Mouse (Mus musculus): ENCODE data around the gene Sec14l3. TPM values are rescaled to one million over a fixed set of nuclear protein-coding genes. Genes with fewer than 3 reads are reported as not detected.

Sec14l3 gene
- total and polyA plus RNA-seq, 3 experiments = not detected

- Histone ChIP-seq H3K9ac (ENCODE audit: control insufficient read depth, low read depth, low read length, poor library complexity, severe bottlenecking) (no peak overlapping the region), H3K36me3 (ENCODE audit: control insufficient read depth in 1 of 2, insufficient read depth in 2 of 2, low read length in 2 of 2) (peaks cover 0 to 7% of the 10 kb centered on the region in 2 experiments; a peak in 2 of 4 replicates), H3K27ac (ENCODE audit: control insufficient read depth, low read depth, low read length) (no peak overlapping the region), H3K9me3 (replicated peaks; ENCODE audit: insufficient read depth, low read length) (no peaks in the 10 kb centered on the region), H3K27me3 (ENCODE audit: control insufficient read depth in 1 of 2, insufficient read depth in 2 of 2, low read length in 2 of 2) (peaks cover 0 to 2% of the 10 kb centered on the region in 2 experiments; a peak in 3 of 4 replicates), H3K4me3 (ENCODE audit: control insufficient read depth in 1 of 2, insufficient read depth in 1 of 2, low read depth in 2 of 2, low read length in 2 of 2) (no peak overlapping the region), H3K4me1 (ENCODE audit: control insufficient read depth in 1 of 2, insufficient read depth in 2 of 2, low read length in 2 of 2) (peaks cover 0 to 12% of the 10 kb centered on the region in 2 experiments; a peak in 2 of 4 replicates), H3K79me2 (ENCODE audit: control insufficient read depth, insufficient read depth, low read length, poor library complexity) (no peaks in the 10 kb centered on the region)
- no peak for TF ChIP-seq NELFE (IDR thresholded peaks at IDR 0.05; ENCODE audit: low read depth, low read length)
- no peak for TF ChIP-seq TCF12 (IDR thresholded peaks at IDR 0.05; ENCODE audit: low read depth, low read length)
- no peak for TF ChIP-seq RCOR1 (IDR thresholded peaks at IDR 0.05; ENCODE audit: low read depth, low read length)
- TF ChIP-seq POLR2AphosphoS5 (IDR thresholded peaks at IDR 0.05; ENCODE audit: borderline replicate concordance, low read depth, low read length) = no peak
- TF ChIP-seq ZKSCAN1 (IDR thresholded peaks at IDR 0.05; ENCODE audit: low read depth, low read length) = no peak
- TF ChIP-seq SIN3A (IDR thresholded peaks at IDR 0.05; ENCODE audit: low read length) = no peak
- TF ChIP-seq ETS1 (IDR thresholded peaks at IDR 0.05; ENCODE audit: low read depth, low read length) = no peak
- TF ChIP-seq USF1 (IDR thresholded peaks at IDR 0.05; ENCODE audit: low read depth, low read length) = no peak
- TF ChIP-seq RAD21 (IDR thresholded peaks at IDR 0.05; ENCODE audit: low read depth, low read length) = no peak
- no peak for TF ChIP-seq E2F4 (IDR thresholded peaks at IDR 0.05; ENCODE audit: borderline replicate concordance, low read depth, low read length)
- no peak for DNase-seq (ENCODE audit: low read depth, low spot score)
These were observed 29.3 kb upstream of the Sec14l3 start for GRCm38 (mm10) chr11:4035116-4035892.

DNA sequence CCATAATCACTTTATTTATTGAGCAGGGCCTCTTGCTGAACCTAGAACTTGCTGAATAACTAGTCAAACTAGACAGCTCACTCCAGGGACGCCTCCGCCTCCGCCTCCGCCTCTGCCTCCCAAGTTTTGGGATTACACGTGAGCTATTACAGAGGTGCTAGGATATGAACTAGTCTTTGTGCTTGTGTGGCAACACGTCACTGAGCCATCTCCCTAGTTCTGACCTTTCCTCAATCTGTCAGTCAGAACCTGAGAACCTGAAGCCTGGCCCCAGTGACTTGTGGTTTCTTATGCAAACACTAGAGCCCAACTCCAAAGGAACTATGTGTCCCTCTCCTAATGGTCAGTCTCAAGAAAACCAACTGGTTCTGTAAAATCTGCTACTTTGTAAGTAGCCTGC, 28.7 kb upstream of the Sec14l3 start:
- H3K9ac ChIP-seq (ENCODE audit: control insufficient read depth, low read depth, low read length, poor library complexity, severe bottlenecking) = no peak overlapping the region
- no peaks in the 10 kb centered on the region for H3K9me3 ChIP-seq (replicated peaks; ENCODE audit: insufficient read depth, low read length)
- peaks cover 0 to 2% of the 10 kb centered on the region in 2 experiments; a peak in 3 of 4 replicates for H3K27me3 ChIP-seq (ENCODE audit: control insufficient read depth in 1 of 2, insufficient read depth in 2 of 2, low read length in 2 of 2)
- no peak for DNase-seq (ENCODE audit: low read depth, low spot score)
- peaks cover 0 to 12% of the 10 kb centered on the region in 2 experiments; a peak in 2 of 4 replicates for H3K4me1 ChIP-seq (ENCODE audit: control insufficient read depth in 1 of 2, insufficient read depth in 2 of 2, low read length in 2 of 2)
- no peak for TF ChIP-seq BHLHE40 (IDR thresholded peaks at IDR 0.05; ENCODE audit: borderline replicate concordance, low read depth, low read length)
- H3K4me3 ChIP-seq (ENCODE audit: control insufficient read depth in 1 of 2, insufficient read depth in 1 of 2, low read depth in 2 of 2, low read length in 2 of 2) = no peak overlapping the region
- H3K36me3 ChIP-seq (ENCODE audit: control insufficient read depth in 1 of 2, insufficient read depth in 2 of 2, low read length in 2 of 2) = peaks cover 0 to 7% of the 10 kb centered on the region in 2 experiments; a peak in 2 of 4 replicates
- no peak overlapping the region for H3K27ac ChIP-seq (ENCODE audit: control insufficient read depth, low read depth, low read length)
- H3K79me2 ChIP-seq (ENCODE audit: control insufficient read depth, insufficient read depth, low read length, poor library complexity) = no peaks in the 10 kb centered on the region

DNA sequence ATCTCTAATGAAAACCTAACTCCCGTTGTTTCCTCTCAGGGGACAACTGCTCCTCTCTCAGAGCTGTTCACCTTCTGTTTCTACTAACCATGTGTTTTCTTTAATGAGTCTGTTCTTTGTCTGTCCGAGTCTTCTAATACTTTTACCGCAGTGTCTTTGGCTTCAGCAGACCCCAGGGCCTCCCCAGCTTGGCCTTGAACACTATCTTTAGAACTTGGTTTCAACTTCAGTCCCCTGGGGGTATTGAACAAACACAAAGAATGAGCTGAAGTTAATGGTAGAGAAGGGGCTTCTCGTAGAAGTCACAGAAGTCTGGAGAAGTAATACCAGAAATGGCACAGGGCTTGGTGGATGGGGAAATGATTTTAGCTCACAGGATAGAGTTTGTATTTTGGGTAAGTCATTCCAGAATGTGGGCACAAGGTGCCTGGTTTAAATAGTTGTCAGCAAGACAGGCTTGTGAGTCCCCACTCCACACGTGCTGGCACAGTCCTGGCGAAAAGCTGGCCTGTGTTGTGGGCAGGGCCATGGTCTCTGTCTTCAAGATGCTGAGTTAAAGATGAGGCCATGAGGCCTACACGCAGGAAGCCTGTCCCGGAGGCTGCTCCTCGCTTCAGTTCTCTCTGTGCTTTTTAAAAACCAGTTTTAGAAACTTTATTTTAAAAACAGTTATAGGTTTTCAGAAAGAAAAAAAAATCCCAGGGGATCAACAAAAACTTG, 28.1 kb upstream of the Sec14l3 start:
- Histone ChIP-seq H3K9ac (ENCODE audit: control insufficient read depth, low read depth, low read length, poor library complexity, severe bottlenecking) (no peak overlapping the region), H3K36me3 (ENCODE audit: control insufficient read depth in 1 of 2, insufficient read depth in 2 of 2, low read length in 2 of 2) (peaks cover 0 to 7% of the 10 kb centered on the region in 2 experiments; a peak in 2 of 4 replicates), H3K9me3 (replicated peaks; ENCODE audit: insufficient read depth, low read length) (no peaks in the 10 kb centered on the region), H3K79me2 (ENCODE audit: control insufficient read depth, insufficient read depth, low read length, poor library complexity) (no peaks in the 10 kb centered on the region), H3K4me3 (ENCODE audit: control insufficient read depth in 1 of 2, insufficient read depth in 1 of 2, low read depth in 2 of 2, low read length in 2 of 2) (no peak overlapping the region), H3K4me1 (ENCODE audit: control insufficient read depth in 1 of 2, insufficient read depth in 2 of 2, low read length in 2 of 2) (peaks cover 0 to 12% of the 10 kb centered on the region in 2 experiments; a peak in 2 of 4 replicates), H3K27ac (ENCODE audit: control insufficient read depth, low read depth, low read length) (no peak overlapping the region), H3K27me3 (ENCODE audit: control insufficient read depth in 1 of 2, insufficient read depth in 2 of 2, low read length in 2 of 2) (peaks cover 0 to 2% of the 10 kb centered on the region in 2 experiments; a peak in 3 of 4 replicates)
- TF ChIP-seq ZNF384 (IDR thresholded peaks at IDR 0.05; ENCODE audit: low read depth, low read length) (no peak), GABPA (IDR thresholded peaks at IDR 0.05; ENCODE audit: low read depth, low read length) (no peak), SIN3A (IDR thresholded peaks at IDR 0.05; ENCODE audit: low read length) (no peak), MYC (IDR thresholded peaks at IDR 0.05; ENCODE audit: low read depth, low read length) (no peak), ZKSCAN1 (IDR thresholded peaks at IDR 0.05; ENCODE audit: low read depth, low read length) (no peak), CHD2 (IDR thresholded peaks at IDR 0.05; ENCODE audit: low read length) (no peak), ETS1 (IDR thresholded peaks at IDR 0.05; ENCODE audit: low read depth, low read length) (no peak), TAL1 (IDR thresholded peaks at IDR 0.05; ENCODE audit: low read length) (no peak), ZC3H11A (IDR thresholded peaks at IDR 0.05; ENCODE audit: low read depth, low read length) (no peak), GATA1 (IDR thresholded peaks at IDR 0.05; ENCODE audit: low read depth, low read length) (no peak), RAD21 (IDR thresholded peaks at IDR 0.05; ENCODE audit: low read depth, low read length) (no peak), NELFE (IDR thresholded peaks at IDR 0.05; ENCODE audit: low read depth, low read length) (no peak), TBP (IDR thresholded peaks at IDR 0.05; ENCODE audit: low read depth, low read length) (no peak)
- DNase-seq (ENCODE audit: low read depth, low spot score) = no peak
